Mouse (Mus musculus) embryo, embryonic 10 days (tissue): ENCODE data around the gene Sox8.

Source experiments
- DNase-seq: peaks from one replicate; pipeline ENCODE4 v3.0.0-alpha.2; 2015; ENCODE audit warnings: low spot score

Sox8 gene

GRCm38 (mm10) chr17:25555666-25556629 lies 14.5 kb downstream of the Sox8 start:
- DNase-seq, result peak; percentile 56

- peak; percentile 43 for DNase-seq
Measured at GRCm38 (mm10) chr17:25555159-25555558, 15.3 kb downstream of the Sox8 start.

GRCm38 (mm10) chr17:25551313-25551712 lies 19.2 kb downstream of the Sox8 start:
- DNase-seq, result no peak

- no peak for DNase-seq
Measured at GRCm38 (mm10) chr17:25550020-25550419, 20.5 kb downstream of the Sox8 start.

GRCm38 (mm10) chr17:25547026-25547425 lies 23.5 kb downstream of the Sox8 start:
- DNase-seq, result no peak

GRCm38 (mm10) chr17:25541768-25542167 lies 28.7 kb downstream of the Sox8 start:
- no peak for DNase-seq

GRCm38 (mm10) chr17:25540731-25541130 lies 29.8 kb downstream of the Sox8 start:
- no peak for DNase-seq

- no peak for DNase-seq
Measured at GRCm38 (mm10) chr17:25538945-25539875, 31.3 kb downstream of the Sox8 start.

GRCm38 (mm10) chr17:25530357-25531022 lies 40.0 kb downstream of the Sox8 start:
- no peak for DNase-seq

GRCm38 (mm10) chr17:25522080-25522479 lies 48.4 kb downstream of the Sox8 start:
- no peak for DNase-seq

GRCm38 (mm10) chr17:25520492-25520891 lies 50.0 kb downstream of the Sox8 start:
- no peak for DNase-seq

GRCm38 (mm10) chr17:25519511-25519910 lies 51.0 kb downstream of the Sox8 start:
- no peak for DNase-seq

- no peak for DNase-seq
Measured at GRCm38 (mm10) chr17:25518144-25518543, 52.3 kb downstream of the Sox8 start.

GRCm38 (mm10) chr17:25516315-25516714 lies 54.2 kb downstream of the Sox8 start:
- no peak for DNase-seq
